Mouse (Mus musculus) fibroblast of lung, adult 2 months (primary cell): ENCODE data around the gene Myrip.
"Not testable (repeated sequence)": the region's sequence is repeated elsewhere in the genome, so short reads cannot be mapped to it uniquely, and the experiment has no call there.

Experiments
- DNase-seq: peaks from one replicate; pipeline ENCODE4 v3.0.0-alpha.2; 2011; ENCODE audit warnings: low read depth

The Myrip gene

GRCm38 (mm10) chr9:120301213-120301612 is at the start of gene Myrip:
Gene Myrip (plus strand): TSS chr9:120301513.
- DNase-seq = not testable (repeated sequence)

GRCm38 (mm10) chr9:120259805-120260204 is 41.5 kb upstream of the Myrip start:
- DNase-seq = no peak

GRCm38 (mm10) chr9:120263994-120264393 is 37.3 kb upstream of the Myrip start:
- DNase-seq = no peak

DNA sequence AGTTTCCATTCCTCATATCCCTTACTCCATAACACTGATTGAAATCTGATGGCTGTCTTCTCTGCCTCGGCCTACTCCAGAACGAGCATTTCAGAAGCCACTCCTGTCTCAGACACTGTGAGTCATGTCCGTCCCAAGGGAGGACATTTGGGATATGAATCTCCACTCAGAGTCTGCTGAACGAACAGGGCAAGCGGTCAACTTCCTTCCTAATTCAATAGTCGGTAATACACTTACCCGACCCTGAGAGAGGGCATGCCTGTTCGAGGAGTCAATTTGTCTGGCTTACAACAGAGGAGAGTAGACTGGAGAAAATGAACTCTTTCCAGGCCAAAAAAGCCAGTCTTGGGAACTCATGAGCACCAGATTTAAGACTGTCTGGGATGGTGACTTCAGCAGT is 28.2 kb upstream of the Myrip start:
- no peak for DNase-seq

DNA sequence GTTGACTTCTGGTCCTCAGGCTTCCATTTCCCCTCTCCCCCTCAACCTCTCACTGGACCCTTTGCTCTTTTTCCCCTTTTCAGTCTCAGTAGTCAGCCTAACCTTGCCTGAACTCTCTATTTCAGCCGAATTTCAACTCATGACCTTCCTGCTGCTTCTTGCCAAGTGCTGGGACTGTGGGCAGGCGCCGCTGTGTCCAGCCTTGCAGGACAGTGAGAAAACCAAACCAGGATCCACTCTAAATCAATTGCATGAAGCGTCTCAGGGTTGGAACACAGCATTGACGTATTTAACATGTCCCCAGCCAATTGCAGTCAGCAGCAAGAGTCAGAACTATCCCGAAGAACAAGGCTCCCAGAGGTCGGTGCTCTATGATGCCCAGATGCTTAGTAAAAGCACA is 26.1 kb upstream of the Myrip start:
- DNase-seq = no peak

GRCm38 (mm10) chr9:120281147-120281546 is 20.2 kb upstream of the Myrip start:
- no peak for DNase-seq

GRCm38 (mm10) chr9:120282461-120283047 is 18.8 kb upstream of the Myrip start:
- no peak for DNase-seq

GRCm38 (mm10) chr9:120283556-120283955 is 17.8 kb upstream of the Myrip start:
- DNase-seq = no peak

- DNase-seq = no peak
These were observed 13.3 kb upstream of the Myrip start for GRCm38 (mm10) chr9:120288011-120288410.

- no peak for DNase-seq
These were observed 10.9 kb upstream of the Myrip start for GRCm38 (mm10) chr9:120290375-120290774.

GRCm38 (mm10) chr9:120292488-120292887 is 8.8 kb upstream of the Myrip start:
- no peak for DNase-seq

DNA sequence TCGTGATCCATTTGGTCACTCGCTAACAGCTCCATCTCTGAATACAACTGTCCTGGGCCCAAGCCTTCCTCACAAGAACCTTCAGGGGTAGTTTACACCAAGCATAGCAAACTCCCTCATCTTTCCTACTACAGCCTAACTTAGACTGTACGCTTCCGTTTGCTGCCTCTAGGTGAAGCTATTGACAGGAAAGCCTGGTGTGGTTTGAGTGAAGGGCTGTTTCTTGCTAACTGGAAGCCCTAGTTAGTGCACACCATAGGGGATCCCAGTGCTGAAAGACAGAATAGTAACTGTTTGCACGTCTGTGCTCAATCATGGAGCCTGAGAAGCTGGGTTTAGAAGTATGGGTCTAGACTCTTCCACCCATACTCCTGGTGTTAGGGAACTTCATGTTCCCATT is 5.8 kb upstream of the Myrip start:
- no peak for DNase-seq

- no peak for DNase-seq
These were observed 4.4 kb upstream of the Myrip start for GRCm38 (mm10) chr9:120296938-120297337.

GRCm38 (mm10) chr9:120299429-120299828 is 1.9 kb upstream of the Myrip start:
- no peak for DNase-seq

GRCm38 (mm10) chr9:120302980-120303452 is 1.7 kb downstream of the Myrip start:
- DNase-seq = no peak

DNA sequence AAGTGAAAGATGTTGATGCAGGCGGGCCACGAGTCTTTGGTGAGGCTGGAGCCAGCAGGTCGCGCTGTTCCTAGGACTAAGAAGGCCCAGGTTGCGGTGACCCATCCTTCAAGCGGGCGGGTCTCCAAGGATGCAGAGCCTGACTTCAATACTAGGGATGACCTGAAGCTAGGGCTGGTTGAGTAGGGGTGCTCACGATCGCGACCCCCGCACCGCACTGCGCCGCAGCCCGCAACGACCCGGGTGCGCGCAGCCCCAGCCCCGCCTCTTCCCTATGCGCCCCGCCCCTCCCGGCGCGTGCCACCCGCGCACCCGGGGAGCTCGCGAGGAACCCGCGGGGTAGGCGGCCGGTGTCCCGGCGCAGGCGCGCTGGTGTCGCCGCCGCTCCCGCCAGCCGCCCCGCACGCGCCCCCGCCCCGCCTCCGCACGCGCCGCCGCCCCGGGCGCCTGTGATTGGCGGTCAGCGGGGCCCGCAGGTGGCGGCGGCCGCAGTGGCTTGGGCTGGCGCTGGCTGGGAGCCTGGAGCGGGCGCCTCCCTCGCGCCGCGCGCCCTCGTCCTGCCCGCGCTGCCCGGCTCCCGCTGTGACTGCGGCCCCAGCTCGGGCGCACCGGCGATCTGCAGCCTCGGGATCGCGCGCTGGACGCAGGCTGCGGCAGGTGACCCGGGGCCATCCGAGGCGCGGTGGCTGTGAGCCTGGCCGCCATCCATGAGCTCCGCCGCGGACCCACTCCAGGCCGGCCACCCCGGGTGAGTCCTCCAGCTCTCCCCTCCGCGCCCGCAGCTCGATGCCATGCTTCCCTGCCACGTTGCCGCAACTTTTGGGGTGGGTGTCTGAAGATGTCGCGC is 2.4 kb downstream of the Myrip start:
- no peak for DNase-seq

DNA sequence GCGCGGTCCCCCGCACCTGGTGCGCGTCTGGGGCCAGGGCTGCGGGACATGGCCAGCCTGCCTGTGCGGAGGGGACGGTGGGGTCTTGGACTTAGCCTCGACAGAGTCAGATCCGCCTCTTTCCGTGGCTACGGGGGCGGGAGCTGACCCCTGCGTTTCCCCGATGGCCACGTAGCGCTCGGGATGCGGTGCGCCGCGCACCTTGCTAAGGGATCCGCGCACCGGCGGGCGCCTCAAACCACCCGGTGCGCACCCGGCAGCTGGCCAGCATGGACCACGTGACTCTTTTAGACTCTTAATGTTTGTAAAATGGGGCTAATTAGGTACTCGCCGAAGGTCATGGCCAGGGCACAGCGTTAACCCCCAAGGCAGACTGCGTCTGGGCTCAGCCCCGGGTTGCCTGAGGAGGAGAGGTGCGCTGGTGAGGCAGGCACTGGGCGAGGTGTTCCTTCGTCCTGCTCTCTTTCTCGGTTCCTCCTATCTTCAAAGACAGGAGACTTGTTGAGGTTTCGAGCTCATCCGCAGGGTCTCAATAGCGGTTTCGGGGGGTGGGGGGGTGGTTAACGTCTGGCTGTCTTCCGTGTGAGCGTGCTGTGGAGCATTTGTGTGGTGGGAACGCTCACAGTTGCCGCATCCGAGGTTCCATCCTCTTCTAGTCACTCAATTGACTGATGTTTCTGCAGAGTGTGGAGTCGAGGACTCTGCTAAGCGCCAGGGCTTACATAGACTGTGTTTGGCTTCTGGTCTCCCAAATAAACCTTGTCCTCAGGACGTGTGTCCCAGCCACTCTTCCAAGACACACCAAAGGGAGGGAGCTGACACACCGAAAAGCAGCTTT is 3.2 kb downstream of the Myrip start:
- no peak for DNase-seq

- no peak for DNase-seq
These were observed 13.9 kb downstream of the Myrip start for GRCm38 (mm10) chr9:120315171-120315570.

DNA sequence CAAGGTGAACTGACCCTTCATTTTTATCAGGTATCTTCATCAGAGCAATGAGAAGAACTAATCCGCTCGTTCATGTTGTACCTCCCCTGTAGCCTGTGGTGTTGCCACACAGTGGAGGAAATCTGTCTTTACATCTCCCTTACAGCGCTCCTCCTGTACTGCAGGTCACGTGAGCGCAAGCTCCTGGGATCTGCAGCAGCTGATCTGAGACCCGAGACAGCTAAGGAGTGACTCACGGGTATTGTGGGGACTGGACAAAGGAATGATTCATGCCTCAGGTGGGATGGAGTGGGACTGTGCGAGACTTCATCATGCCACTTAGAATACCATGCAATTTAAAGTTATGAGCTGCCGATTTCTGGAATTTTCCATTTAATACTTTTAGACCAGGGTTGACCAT is 17.8 kb downstream of the Myrip start:
- DNase-seq = no peak

GRCm38 (mm10) chr9:120320573-120320972 is 19.3 kb downstream of the Myrip start:
- DNase-seq = no peak

DNA sequence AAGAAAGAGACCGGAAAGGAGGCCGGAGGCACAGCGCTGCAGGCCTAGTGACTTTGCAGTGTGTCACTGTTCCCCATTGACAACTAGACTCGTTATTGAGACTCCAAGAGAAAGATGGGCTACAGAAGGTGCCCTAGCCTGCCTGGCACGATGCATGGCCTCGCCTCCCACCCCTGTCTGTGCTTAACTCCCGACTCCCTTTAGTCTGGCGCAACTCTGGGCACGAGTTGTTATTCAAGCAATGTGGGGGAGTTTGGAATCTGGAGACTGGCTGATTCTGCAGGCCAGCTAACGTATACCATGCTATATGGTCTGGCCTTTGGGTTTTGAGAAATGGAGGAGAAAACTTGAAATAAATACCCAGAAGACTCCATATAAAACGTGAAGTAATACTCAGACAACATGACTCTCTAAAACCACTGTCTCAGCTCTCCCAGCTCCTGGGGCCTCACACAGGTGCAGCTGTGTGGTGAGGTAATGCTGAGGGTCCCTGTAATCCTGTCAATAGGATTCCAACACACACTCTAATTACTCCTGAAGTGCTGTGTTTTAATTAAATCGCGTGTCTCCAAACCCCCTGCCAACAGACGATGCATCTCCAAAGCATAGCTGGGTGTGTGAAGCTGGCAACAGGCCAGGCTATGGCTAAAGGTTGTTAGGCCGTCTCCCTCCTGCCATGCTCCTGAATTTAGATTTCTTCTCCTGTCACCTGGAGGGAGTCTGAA is 21.6 kb downstream of the Myrip start:
- no peak for DNase-seq

- DNase-seq = not testable (repeated sequence)
These were observed 29.7 kb downstream of the Myrip start for GRCm38 (mm10) chr9:120331048-120331447.
